Mouse (Mus musculus): Measurements from ENCODE around the gene Gm13304. TPM values are rescaled to one million over a fixed set of nuclear protein-coding genes. Genes with fewer than 3 reads are reported as not detected.
"Not testable (repeated sequence)": the region's sequence is repeated elsewhere in the genome, so short reads cannot be mapped to it uniquely, and the experiment has no call there.

The Gm13304 gene
- polyA plus RNA-seq (2012; rRNA removed) = not detected in 2 replicates

DNA sequence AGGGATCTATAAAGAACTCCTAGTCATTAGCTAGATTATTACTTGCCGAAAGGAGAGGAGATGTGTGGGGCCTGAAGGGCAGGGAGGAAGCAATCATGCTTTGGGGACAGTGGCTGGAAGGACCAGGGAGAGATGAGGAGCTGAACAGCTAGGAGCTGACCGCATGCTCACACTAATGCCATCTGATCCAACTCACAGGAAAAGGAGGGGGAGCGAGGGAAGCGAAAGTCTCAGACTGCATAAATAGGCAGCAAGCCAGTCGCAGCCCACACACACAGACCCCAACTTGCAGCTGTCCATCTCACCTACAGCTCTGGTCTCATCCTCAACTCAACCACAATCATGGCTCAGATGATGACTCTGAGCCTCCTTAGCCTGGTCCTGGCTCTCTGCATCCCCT is at the start of gene Gm13304:
Gene Gm13304 (plus strand): TSS at position 301 of the 400 bp plus-strand sequence.
- H3K27ac ChIP-seq (ENCODE audit: insufficient read depth, low read depth, low read length); H3K4me1 ChIP-seq (ENCODE audit: control insufficient read depth, insufficient read depth, low read length); DNase-seq; H3K27me3 ChIP-seq (replicated peaks; ENCODE audit: control insufficient read depth, insufficient read depth, low read length); H3K4me3 ChIP-seq (ENCODE audit: insufficient read depth, low read depth, low read length); H3K36me3 ChIP-seq (ENCODE audit: control insufficient read depth, insufficient read depth, low read length): not testable (repeated sequence)
- no CpG with 5 or more reads among the region's 5 CpGs for WGBS

DNA sequence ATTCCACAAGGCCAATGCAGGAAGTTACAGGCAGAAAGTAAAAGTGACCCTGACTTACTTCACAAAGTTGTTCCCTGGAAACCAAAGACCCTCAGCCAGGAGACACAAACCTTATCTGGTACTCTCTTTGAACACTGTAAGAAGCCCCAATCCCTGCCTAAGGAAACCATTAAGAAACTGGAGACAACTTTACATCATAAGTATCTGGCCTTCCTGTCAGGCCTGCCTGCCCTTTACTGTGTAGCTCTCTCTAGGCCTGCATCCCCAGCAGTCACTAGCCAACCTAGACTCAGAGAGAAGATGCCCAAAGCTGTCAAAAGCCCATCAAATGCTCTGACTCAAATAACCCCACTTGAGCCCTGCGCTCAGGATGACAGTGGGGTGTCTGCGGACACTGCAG is 23.7 kb upstream of the Gm13304 start, which contains the start of gene Gm3893:
Gene Gm3893 (plus strand): TSS at position 301 of the 400 bp plus-strand sequence.
- no CpG with 5 or more reads among the region's 2 CpGs for WGBS
- not testable (repeated sequence) for DNase-seq; H3K36me3 ChIP-seq (ENCODE audit: control insufficient read depth, insufficient read depth, low read length); H3K4me3 ChIP-seq (ENCODE audit: insufficient read depth, low read depth, low read length); H3K4me1 ChIP-seq (ENCODE audit: control insufficient read depth, insufficient read depth, low read length); H3K27ac ChIP-seq (ENCODE audit: insufficient read depth, low read depth, low read length); H3K27me3 ChIP-seq (replicated peaks; ENCODE audit: control insufficient read depth, insufficient read depth, low read length)

DNA sequence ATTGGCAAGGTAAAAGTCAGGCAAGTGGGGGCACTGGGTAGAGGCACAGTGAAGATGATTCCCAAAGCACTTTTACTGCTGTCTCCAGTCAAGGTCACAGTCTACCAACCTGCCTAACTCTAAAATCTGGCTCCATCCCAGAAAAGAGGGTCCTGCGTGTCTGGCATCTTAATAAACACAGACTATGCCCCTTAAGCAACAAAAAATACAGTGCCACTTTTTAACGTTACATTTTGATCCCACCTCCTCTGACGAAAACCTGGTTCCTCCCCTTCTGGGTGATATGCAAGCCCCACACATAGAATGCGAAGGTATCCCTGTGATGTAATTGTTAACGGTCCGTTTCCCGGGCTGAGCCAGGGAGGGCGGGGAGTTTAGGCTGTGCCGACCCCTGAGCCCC is 38.5 kb downstream of the Gm13304 start, which contains the start of gene Gm13306:
Gene Gm13306 (plus strand): TSS at position 301 of the 400 bp plus-strand sequence.
- not testable (repeated sequence) for H3K4me3 ChIP-seq (ENCODE audit: insufficient read depth, low read depth, low read length); H3K36me3 ChIP-seq (ENCODE audit: control insufficient read depth, insufficient read depth, low read length); H3K27ac ChIP-seq (ENCODE audit: insufficient read depth, low read depth, low read length); H3K27me3 ChIP-seq (replicated peaks; ENCODE audit: control insufficient read depth, insufficient read depth, low read length); DNase-seq; H3K4me1 ChIP-seq (ENCODE audit: control insufficient read depth, insufficient read depth, low read length)
- WGBS = no CpG with 5 or more reads among the region's 9 CpGs

Other genes with a start within 250 kb of the Gm13304 start
- gene Gm21541, start 211.2 kb upstream of the Gm13304 start, polyA plus RNA-seq (2012; rRNA removed) = 5.1 and 7.9 TPM in 2 replicates
- 1.4 and 2.1 TPM in 2 replicates for gene Gm20878, start 173.2 kb upstream of the Gm13304 start, polyA plus RNA-seq (2012; rRNA removed)
- 0.19 and 0.23 TPM in 2 replicates for gene Fam205a4, start 148.8 kb upstream of the Gm13304 start, polyA plus RNA-seq (2012; rRNA removed)
- 0.05 TPM in 1 of 2 replicates, not detected in the other for gene Gm21093, start 80.1 kb upstream of the Gm13304 start, polyA plus RNA-seq (2012; rRNA removed)
- not detected in 2 replicates for gene Gm3893, start 23.6 kb upstream of the Gm13304 start, polyA plus RNA-seq (2012; rRNA removed)
- gene Gm13306, start 38.6 kb downstream of the Gm13304 start, polyA plus RNA-seq (2012; rRNA removed) = 1.2 TPM in 1 of 2 replicates, not detected in the other
- 0.08 and 0.27 TPM in 2 replicates for gene Gm13305, start 53.8 kb downstream of the Gm13304 start, polyA plus RNA-seq (2012; rRNA removed)
- gene Gm10600, start 125.8 kb downstream of the Gm13304 start, polyA plus RNA-seq (2012; rRNA removed) = not detected in 2 replicates
- 2.0 TPM in 1 of 2 replicates, not detected in the other for gene Ccl21b, start 140.9 kb downstream of the Gm13304 start, polyA plus RNA-seq (2012; rRNA removed)
- gene Gm21953, start 179.4 kb downstream of the Gm13304 start, polyA plus RNA-seq (2012; rRNA removed) = not detected in 2 replicates
- 0.03 TPM in 1 of 2 replicates, not detected in the other for gene Fam205a3, start 203.5 kb downstream of the Gm13304 start, polyA plus RNA-seq (2012; rRNA removed)